Mouse (Mus musculus) megakaryocyte, embryonic 14.5 days (primary cell): ENCODE results near the gene Ppp1r13b.

Experiments used
- FLI1 ChIP-seq: IDR thresholded peaks from 2 replicates; pipeline ENCODE4 v1.6.1; 2012; ENCODE audit warnings: low read length, inconsistent platforms, mixed read lengths
- GATA1 ChIP-seq: IDR thresholded peaks from 3 replicates; pipeline ENCODE4 v1.6.1; 2012; ENCODE audit warnings: mixed read lengths, low read length, inconsistent platforms, borderline replicate concordance

- TF ChIP-seq GATA1 (no peak), FLI1 (no peak)
Measured at GRCm38 (mm10) chr12:111851235-111851634, 56.7 kb downstream of the Ppp1r13b start.
